Mouse (Mus musculus) retina, postnatal 1 day (tissue): ENCODE data around the gene Phldb2.
A peak's percentile ranks its signal among the peaks of the same experiment; 100 is the strongest.

Experiments used
- DNase-seq: peaks from one replicate; pipeline ENCODE4 v3.0.0-alpha.2; 2012

The Phldb2 gene

GRCm38 (mm10) chr16:45787650-45788049 is 165.7 kb downstream of the Phldb2 start:
- DNase-seq = no peak

- peak; percentile 24 for DNase-seq
These were observed 166.8 kb downstream of the Phldb2 start for GRCm38 (mm10) chr16:45786639-45787038.

DNA sequence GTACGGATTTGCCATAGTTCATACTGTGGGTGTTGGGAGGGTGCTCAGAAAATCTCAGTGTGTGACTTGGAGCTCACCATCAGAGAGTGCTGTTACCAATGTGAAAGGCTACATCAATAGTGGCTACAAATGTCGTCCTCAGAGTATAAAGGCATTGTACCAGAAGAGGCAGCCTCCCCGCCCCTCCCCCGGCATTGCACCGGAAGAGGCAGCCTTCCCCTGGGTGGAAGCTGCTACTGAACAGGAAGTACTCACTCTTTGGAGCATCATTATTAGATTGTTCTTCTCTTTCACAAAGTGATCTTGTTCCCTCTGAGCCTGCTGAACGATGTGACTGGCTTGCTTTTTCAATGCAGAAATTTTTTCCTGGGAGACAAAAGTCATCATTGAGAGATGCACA is 173.4 kb downstream of the Phldb2 start:
- no peak for DNase-seq

DNA sequence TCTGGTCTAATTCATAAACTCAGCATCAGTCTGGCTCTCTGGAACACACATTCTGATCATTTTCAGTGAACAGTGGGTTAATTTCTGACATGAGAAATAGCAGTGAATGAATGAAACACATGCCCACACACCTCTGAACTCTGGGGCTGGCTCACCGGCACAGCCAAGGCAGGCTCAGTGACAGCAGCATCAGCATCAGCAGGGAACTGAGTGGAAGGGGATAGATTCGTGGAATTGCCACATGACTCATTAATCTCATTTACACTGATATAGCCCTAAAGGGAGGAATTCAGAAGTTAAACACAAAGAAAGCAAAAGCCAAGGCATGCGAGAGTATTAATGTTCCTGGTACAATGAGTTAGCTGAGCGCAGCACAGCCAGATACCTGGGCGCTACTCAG is 178.6 kb downstream of the Phldb2 start:
- no peak for DNase-seq

DNA sequence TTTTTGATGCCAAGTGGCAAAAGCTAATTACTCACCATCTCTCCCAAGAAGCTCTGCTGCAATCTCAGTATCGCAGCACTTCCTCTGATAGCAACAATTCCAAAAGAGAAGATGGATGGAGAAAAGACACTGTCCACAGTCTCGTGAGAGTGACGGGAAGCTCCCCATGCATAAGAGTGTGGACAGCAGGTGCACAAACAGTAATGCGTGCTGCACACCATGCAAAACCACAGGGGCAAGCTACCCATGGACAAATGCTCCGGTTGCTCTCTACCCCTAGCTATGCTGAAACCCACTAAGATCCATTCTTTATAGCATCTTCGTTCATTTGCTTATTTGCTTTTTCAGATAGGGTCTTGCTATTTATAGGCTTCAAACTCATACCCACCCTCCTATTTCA is 182.5 kb downstream of the Phldb2 start:
- DNase-seq = no peak

DNA sequence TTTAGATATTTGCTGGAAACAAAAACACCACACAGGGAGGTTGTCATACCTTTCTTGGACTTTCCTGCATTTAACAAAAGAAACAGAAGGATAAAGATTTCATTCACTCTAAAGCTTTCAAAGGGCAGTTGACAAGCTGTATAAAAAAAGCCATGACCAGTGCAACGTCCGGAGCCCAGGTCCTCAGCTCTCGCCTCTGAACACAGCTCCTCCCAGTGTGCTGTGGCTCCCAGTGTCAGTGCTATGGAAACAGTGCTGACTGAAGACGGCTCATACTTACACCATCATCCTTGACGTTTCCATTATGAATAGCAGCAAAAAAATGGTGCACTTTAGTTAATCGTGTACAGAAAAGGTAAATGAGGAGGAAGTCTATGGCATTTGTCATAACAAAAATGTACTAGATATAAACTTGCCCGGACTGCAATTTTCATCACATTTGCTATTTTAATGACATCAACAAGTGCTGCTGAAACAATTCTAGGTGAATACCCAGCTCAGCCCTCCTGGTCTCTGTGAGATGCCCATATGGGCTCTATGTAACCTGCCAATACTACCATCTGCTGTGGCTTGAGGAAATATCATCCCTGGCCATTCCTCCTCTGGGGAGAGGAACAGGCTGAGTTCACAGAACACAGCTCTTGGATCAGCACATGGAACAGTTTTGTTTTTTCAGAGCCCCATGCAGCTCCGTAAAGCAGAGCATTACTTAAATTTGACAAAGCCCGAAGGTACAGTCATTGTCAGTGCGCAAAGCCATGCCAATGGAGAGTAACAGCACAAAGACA is 185.4 kb downstream of the Phldb2 start:
- no peak for DNase-seq

- no peak for DNase-seq
These were observed 186.0 kb downstream of the Phldb2 start for GRCm38 (mm10) chr16:45767434-45767833.

DNA sequence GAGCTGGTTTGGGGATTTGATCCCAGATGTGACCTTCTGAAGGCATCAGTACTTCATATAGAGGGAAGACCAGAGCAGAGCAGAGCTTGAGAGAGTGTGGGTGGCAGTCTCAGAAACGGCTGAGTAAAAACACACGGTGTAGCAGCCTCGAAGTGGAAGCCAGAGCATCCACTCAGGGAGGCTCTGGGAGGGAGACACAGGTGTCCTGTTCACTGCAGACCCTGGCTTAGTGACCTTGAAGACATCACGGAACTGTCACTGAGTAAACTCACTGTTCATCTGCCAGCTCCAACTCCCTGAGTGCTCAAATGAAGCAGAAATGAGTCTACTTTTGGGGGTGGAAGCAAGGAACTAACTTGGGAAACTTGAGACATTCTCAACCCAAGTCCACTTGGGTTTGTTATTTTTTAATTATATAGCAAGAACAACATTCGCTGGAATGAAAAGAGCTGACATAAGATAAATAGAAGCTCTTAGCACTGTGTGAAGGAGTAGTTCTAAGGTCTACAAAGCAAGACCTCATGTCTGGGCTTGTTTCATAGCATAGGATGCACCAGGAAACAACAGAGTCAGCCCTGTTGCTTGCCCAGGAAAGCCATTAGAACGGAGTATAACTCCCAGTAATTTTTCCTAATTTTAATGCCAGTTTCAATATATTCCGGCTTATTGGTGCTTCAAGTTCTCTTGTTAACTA is 187.4 kb downstream of the Phldb2 start:
- no peak for DNase-seq

DNA sequence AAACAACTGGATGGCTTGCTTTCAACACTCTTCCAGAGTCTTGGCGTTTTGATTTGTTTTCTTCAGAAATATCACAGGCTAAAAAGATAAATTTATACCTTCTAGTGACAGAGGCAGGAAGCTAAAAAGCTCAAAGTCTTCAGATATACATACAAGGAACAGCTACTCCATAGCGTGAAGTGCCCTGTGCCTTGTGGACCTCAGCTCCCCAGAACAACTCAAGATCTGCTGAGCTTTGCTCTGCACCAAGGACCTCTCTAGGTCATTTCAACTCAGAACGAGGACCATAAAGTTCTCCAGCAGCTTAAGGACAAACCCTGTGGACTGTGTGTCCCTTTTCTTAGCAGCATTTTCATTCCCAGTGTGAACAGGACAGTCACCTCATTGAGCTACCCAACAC is 188.3 kb downstream of the Phldb2 start:
- no peak for DNase-seq

- no peak for DNase-seq
These were observed 190.4 kb downstream of the Phldb2 start for GRCm38 (mm10) chr16:45762859-45763505.

DNA sequence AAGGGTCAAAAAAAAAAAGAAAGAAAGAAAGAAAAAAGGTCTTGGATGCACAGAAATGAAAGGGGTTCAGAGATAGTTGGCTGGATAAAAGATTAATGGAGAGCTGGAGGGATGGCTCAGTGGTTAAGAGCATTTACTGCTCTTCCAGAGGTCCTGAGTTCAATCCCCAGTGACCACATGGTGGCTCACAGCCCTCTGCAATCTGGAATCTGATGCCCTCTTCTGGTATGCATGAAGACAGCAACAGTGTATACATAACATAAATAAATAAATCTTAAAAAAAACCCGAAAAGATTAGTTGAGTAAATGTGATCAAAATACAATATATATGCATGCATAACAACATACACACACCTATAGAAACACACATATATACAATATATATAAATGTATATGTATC is 192.0 kb downstream of the Phldb2 start:
- no peak for DNase-seq

- DNase-seq = no peak
These were observed 194.6 kb downstream of the Phldb2 start for GRCm38 (mm10) chr16:45758726-45759269.

- no peak for DNase-seq
These were observed 195.8 kb downstream of the Phldb2 start for GRCm38 (mm10) chr16:45757421-45758078.

- DNase-seq = peak; percentile 78
These were observed 196.5 kb downstream of the Phldb2 start for GRCm38 (mm10) chr16:45756855-45757254.

- peak; percentile 46 for DNase-seq
These were observed 209.7 kb downstream of the Phldb2 start for GRCm38 (mm10) chr16:45743591-45744144.

DNA sequence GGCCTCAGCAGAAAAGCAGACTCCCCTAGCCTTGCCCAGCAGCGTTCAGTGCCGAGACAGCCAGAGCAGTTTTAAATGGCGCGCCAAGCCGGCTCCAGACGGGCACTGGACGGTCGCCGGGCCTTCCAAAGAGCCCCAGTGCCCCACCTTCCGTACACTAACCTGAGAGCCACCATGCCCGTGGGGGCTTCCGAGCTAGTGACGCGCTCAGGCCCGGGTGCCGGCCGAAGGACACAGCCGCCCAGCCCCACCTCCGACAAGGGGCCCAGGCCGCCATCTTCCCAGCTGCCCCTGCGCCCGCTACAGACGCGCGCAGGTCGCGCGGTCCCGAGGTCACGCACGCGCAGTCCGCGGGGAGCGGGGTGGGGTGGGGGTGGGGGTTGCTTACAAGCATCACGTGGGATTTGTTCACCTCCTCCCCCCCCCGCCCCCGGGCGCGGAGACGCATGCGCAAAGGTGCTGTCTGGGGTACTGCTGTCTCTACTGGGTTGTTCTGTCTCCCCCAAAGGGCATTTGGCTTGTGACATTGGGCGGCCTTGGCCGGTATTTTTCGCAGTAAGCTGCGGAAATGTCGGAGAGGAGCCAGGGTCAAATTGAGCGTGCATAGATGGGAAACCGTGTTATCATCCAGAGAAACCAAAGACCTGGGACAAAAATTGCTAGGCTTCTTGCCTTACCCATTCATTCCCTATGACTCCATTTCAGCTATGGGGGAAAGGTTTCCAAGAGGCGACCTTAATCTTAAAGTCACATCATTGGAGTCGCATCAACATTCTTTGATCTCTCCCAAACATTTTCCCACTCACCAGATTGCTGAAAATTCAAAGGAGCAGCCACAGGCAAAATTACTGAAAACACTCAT is 210.6 kb downstream of the Phldb2 start, which contains the start of gene Abhd10:
Abhd10 (minus strand) TSS at position 341 of the 862 bp plus-strand sequence.
- DNase-seq = peak; percentile 97

GRCm38 (mm10) chr16:45737880-45738279 is 215.5 kb downstream of the Phldb2 start:
- no peak for DNase-seq

DNA sequence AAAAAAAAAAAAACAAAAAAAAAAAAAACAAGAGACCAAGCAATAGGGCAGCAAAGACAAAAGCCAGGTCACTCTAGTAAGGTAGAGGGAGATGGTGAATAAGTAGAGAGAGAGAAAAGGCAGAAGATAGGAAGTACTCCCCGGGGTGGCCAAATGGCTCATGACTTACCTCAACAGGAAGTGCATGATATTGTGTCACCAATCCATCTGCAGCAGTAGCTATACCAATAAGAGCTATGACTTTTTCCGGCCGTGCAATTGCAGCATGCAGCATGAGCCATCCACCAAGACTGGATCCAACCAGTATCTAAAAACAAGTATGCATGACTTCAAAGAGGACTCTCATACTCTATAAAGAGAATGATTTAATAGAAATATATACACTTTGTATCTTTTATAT is 216.7 kb downstream of the Phldb2 start:
- DNase-seq = no peak

DNA sequence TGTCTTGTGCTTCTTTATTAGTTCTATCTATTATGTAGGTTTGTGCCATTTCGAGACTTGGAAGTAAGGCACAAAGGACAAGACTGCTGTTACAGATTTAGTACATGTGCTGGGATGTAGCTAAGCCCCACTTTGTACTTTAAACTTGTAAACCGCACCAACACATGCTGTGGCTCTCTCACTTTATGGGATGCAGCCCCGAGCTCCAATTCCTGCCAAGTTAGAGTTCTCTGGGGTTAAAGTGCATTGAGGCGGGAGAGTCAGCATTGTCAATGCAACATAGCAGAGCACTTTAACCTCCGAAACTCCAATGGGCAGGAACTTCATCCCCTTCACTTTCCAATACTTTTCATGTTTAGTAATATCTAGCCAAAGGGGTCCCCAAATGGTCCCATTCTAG is 224.2 kb downstream of the Phldb2 start:
- DNase-seq = no peak

- peak; percentile 90 for DNase-seq
These were observed 228.7 kb downstream of the Phldb2 start for GRCm38 (mm10) chr16:45724742-45725102.

- peak; percentile 90 for DNase-seq
These were observed 229.2 kb downstream of the Phldb2 start, which contains the start of gene Tagln3 for GRCm38 (mm10) chr16:45724061-45724741. TSS of gene Tagln3 (minus strand) at chr16:45724608.
